Mouse (Mus musculus) limb, embryonic 13.5 days (tissue): Measurements from ENCODE around the gene Cux1. TPM values are rescaled to one million over a fixed set of nuclear protein-coding genes. Genes with fewer than 3 reads are reported as not detected.

Experiments used
- ATAC-seq: fragments of 200-750 bp; cut with Nextera tagmentation; 2 replicates; pipeline ENCODE4 v1.8.0; 2017; ENCODE audit warnings: low read depth, moderate number of reproducible peaks, moderate TSS enrichment; ENCODE audit not compliant: low FRiP score
- H3K27ac ChIP-seq: fragments of 300-500 bp; sonication (generic); 2 replicates; pipeline ENCODE4 v1.5.1; 2015; ENCODE audit warnings: inconsistent platforms, mild to moderate bottlenecking, moderate library complexity
- H3K27me3 ChIP-seq: fragments of 300-500 bp; sonication (generic); 2 replicates; pipeline ENCODE4 v1.6.1; 2015; ENCODE audit warnings: mild to moderate bottlenecking, inconsistent platforms
- H3K36me3 ChIP-seq: fragments of 300-500 bp; sonication (generic); 2 replicates; pipeline ENCODE4 v1.6.1; 2015; ENCODE audit warnings: inconsistent platforms, mild to moderate bottlenecking, moderate library complexity
- H3K4me1 ChIP-seq: fragments of 300-500 bp; sonication (generic); 2 replicates; pipeline ENCODE4 v1.6.1; 2015; ENCODE audit warnings: inconsistent platforms
- H3K4me2 ChIP-seq: fragments of 300-500 bp; sonication (generic); replicated peaks from 2 replicates; pipeline ENCODE4 v1.6.1; 2015; ENCODE audit warnings: inconsistent platforms, mild to moderate bottlenecking, moderate library complexity
- H3K4me3 ChIP-seq: fragments of 300-500 bp; sonication (generic); 2 replicates; pipeline ENCODE4 v1.5.1; 2015; ENCODE audit warnings: moderate library complexity, mild to moderate bottlenecking, inconsistent platforms
- H3K9ac ChIP-seq: fragments of 300-500 bp; sonication (generic); 2 replicates; pipeline ENCODE4 v1.6.1; 2015; ENCODE audit warnings: mild to moderate bottlenecking, inconsistent platforms
- H3K9me3 ChIP-seq: fragments of 300-500 bp; sonication (generic); 2 replicates; pipeline ENCODE4 v1.6.1; 2016; ENCODE audit warnings: inconsistent platforms
- WGBS: fragments of 180-500 bp; shearing (Covaris S2); methylation state at CpG from one replicate; pipeline ENCODE4 v1.1.7; 2015; 5-methylcytosine and 5-hydroxymethylcytosine counted together
- polyA plus RNA-seq: library from polyadenylated mRNA; unstranded; fragments of >200 nt; fragmentation: Nextera tagmentation; extraction: Ambion mirVana; gene quantifications from 2 replicates; pipeline ENCODE4 v1.2.1, GENCODE M21; 2015

The Cux1 gene
- polyA plus RNA-seq, 1 experiment from 2014 or later, result 83.7 TPM

GRCm38 (mm10) chr5:136363421-136363820 lies 203.9 kb downstream of the Cux1 start:
- Histone ChIP-seq H3K9ac (no peak overlapping the region), H3K27me3 (peaks cover 2% of the 10 kb centered on the region; the same call in 1 of the 2 replicates), H3K9me3 (no peaks in the 10 kb centered on the region), H3K36me3 (peaks cover 54% of the 10 kb centered on the region), H3K4me2 (no peak overlapping the region), H3K4me1 (no peaks in the 10 kb centered on the region), H3K4me3 (no peak overlapping the region), H3K27ac (no peak overlapping the region)
- no peak for ATAC-seq
- WGBS, result 60% methylated on average over 7 of the region's 7 CpGs

- H3K27me3 ChIP-seq, result peaks cover 2% of the 10 kb centered on the region; the same call in 1 of the 2 replicates
- H3K4me2 ChIP-seq, result no peak overlapping the region
- no peaks in the 10 kb centered on the region for H3K4me1 ChIP-seq
- no peak overlapping the region for H3K9ac ChIP-seq
- H3K4me3 ChIP-seq, result no peak overlapping the region
- no peaks in the 10 kb centered on the region for H3K9me3 ChIP-seq
- peaks cover 58% of the 10 kb centered on the region for H3K36me3 ChIP-seq
- 87% methylated on average over 6 of the region's 6 CpGs for WGBS
- no peak for ATAC-seq
- H3K27ac ChIP-seq, result no peak overlapping the region
These were observed 204.6 kb downstream of the Cux1 start for GRCm38 (mm10) chr5:136362473-136363230.

DNA sequence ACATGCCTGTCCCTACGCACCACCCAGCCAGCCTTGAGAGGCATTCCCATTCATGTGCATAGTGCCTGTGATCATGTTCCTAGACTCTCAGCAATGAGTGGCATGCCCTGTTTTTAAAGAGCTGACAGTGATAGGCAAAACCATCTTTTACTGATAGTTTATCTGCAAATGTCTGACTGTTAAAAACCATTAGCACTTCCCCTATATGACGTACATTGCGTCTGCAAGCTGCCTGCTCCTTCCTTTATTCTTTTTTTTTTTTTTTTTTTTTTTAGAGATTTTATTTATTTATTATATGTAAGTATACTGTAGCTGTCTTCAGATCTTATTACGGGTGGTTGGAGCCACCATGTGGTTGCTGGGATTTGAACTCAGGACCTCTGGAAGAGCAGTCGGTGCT lies 205.3 kb downstream of the Cux1 start:
- H3K36me3 ChIP-seq, result peaks cover 62% of the 10 kb centered on the region
- no peak for ATAC-seq

DNA sequence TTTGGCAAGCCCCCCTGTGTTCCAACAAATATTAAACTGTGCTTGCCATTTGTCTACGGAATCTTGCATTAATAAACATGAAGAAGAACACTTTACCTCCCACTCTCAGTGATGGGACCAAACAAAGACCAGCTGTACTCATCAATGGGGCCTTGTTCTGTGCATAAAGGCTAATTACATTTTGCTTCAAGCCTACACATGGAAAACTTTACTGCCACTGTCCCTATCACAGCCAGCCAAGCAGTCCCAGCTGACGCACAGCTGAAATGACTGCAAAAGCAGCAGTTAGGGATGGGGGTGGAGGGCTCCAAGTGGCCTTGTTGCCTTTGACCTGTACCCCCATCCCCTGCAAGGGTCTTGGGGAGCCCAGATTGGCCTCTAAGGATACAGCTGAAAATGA lies 210.1 kb downstream of the Cux1 start:
- Histone ChIP-seq H3K27ac (no peak overlapping the region), H3K9ac (no peak overlapping the region), H3K4me3 (no peak overlapping the region), H3K4me2 (no peak overlapping the region), H3K4me1 (peaks cover 23% of the 10 kb centered on the region), H3K27me3 (peaks cover 3% of the 10 kb centered on the region; the same call in 1 of the 2 replicates), H3K9me3 (no peaks in the 10 kb centered on the region), H3K36me3 (peaks cover 61% of the 10 kb centered on the region)
- 60% methylated on average over 2 of the region's 2 CpGs for WGBS
- ATAC-seq, result no peak

More for the DNA sequence above, 205.3 kb downstream of the Cux1 start:
- no peak overlapping the region for H3K4me2 ChIP-seq
- peaks cover 2% of the 10 kb centered on the region; the same call in 1 of the 2 replicates for H3K27me3 ChIP-seq
- H3K9me3 ChIP-seq, result no peaks in the 10 kb centered on the region
- H3K4me3 ChIP-seq, result no peak overlapping the region
- peaks cover 5% of the 10 kb centered on the region for H3K4me1 ChIP-seq
- H3K27ac ChIP-seq, result no peak overlapping the region
- WGBS, result 97% methylated on average over 5 of the region's 5 CpGs
- H3K9ac ChIP-seq, result no peak overlapping the region

DNA sequence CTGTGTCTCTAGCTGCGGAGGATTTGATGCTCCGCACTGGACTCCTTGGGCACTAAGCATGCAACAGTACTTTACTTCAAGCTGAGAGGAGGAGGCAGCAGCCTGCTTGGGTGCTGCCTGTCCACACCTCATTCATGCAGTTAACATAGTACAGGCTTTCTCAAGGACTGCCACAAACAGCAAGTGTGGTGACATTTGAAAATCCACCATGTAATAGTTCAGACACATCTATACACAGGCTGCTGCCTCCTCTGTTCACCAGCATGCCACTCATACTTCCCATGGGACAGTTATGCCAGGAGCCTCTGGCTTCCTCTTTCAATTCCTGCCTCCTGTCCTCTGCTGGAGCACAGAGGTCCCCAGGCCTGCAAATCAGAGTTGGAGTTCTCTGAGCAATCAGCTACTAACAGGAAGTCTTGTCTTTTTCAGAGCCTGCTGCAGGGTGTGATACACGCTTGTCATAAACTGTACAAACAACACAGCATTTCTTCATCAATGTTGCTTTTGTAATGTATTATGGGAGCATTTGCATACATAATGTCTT lies 211.6 kb downstream of the Cux1 start:
- Histone ChIP-seq H3K4me1 (peaks cover 23% of the 10 kb centered on the region), H3K4me3 (no peak overlapping the region), H3K36me3 (peaks cover 53% of the 10 kb centered on the region), H3K9me3 (no peaks in the 10 kb centered on the region), H3K27ac (0 out of 2 replicates have a peak overlapping the region, but pooled peaks have one; percentile 15), H3K4me2 (no peak overlapping the region), H3K27me3 (peaks cover 3% of the 10 kb centered on the region; the same call in 1 of the 2 replicates), H3K9ac (no peak overlapping the region)
- WGBS, result 86% methylated on average over 3 of the region's 3 CpGs
- ATAC-seq, result no peak

DNA sequence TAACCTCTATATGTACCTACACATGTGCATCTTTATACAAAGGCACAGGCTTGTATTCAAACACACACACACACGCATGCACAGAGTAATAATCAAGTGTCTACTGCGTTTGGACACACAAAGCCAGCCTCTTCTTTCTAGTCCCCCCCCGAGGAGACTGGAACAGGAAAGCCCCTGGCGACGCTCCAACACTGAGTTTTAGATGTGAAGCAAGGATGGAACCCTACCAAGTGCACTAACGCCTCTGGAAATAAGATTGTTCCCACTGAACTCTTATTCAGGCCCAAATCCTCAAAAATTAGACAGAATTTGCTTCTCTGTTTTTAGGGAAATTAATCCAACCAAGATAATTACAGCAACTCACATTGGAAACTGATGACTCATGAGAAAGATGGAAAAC lies 212.6 kb downstream of the Cux1 start:
- no peak for ATAC-seq
- Histone ChIP-seq H3K4me3 (no peak overlapping the region), H3K36me3 (peaks cover 43% of the 10 kb centered on the region)

DNA sequence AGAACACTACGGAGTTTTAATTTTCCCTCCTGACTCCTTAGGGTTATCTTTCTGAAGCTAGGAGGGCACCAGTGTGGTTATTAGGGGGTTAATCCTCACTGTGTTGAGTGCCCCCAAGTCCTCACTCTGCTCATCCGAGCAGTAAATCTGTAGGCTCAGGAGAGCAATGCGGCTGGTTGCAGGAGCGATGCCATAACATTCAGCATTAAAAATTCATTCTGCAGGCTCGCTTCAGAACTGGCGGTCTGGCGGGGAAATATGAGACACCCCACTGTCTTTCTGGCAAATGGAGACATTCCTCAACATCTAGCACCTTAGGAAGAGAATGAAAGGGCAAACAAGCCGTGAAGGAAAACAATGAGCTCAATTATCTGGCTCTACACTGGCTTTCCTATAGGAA lies 214.2 kb downstream of the Cux1 start:
- peaks cover 29% of the 10 kb centered on the region for H3K36me3 ChIP-seq

More for the DNA sequence above, 212.6 kb downstream of the Cux1 start:
- 79% methylated on average over 6 of the region's 6 CpGs for WGBS
- H3K27me3 ChIP-seq, result peaks cover 3% of the 10 kb centered on the region; the same call in 1 of the 2 replicates
- H3K4me1 ChIP-seq, result peaks cover 23% of the 10 kb centered on the region
- no peak overlapping the region for H3K27ac ChIP-seq
- no peak overlapping the region for H3K4me2 ChIP-seq
- no peak overlapping the region for H3K9ac ChIP-seq
- H3K9me3 ChIP-seq, result no peaks in the 10 kb centered on the region

DNA sequence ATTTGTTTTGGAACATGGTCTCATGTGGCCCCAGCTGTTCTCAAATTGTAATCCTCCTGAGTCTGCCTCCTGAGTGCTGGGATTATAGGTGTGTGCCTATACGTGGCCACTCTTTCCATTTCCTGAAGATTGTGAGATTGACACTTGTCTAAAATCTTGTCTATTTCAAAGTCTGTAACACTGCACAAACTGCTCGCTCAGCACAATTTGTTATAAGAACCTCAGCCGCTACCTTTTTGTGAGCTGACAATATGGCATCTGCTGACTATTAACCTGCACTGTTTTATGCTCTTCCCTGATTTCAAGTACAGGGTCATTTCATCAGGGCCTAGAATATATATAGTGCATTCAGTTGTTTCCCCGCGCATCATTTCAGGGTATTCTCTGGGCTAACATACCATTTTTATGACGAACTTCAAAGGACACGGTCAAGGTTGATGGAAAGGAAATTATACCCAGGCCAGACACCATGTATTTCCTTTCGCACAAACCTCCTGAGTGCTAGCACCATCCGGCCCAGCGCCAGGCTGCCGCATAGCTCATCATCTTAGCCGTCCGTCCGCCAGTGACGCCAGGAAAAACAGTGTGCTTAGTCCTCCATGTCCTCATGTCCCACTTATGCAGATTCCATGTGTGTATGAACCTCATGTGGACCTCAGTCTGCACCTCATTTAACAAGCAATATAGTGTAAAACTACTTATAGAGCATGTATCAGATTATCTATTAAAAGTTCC lies 224.0 kb downstream of the Cux1 start:
- WGBS, result 79% methylated on average over 15 of the region's 15 CpGs
- Histone ChIP-seq H3K27me3 (no peaks in the 10 kb centered on the region), H3K4me2 (no peak overlapping the region), H3K9me3 (no peaks in the 10 kb centered on the region), H3K27ac (no peak overlapping the region), H3K36me3 (peaks cover 31% of the 10 kb centered on the region), H3K4me3 (no peak overlapping the region), H3K4me1 (no peaks in the 10 kb centered on the region), H3K9ac (no peak overlapping the region)
- no peak for ATAC-seq

More for the DNA sequence above, 214.2 kb downstream of the Cux1 start:
- Histone ChIP-seq H3K9ac (no peak overlapping the region), H3K9me3 (no peaks in the 10 kb centered on the region), H3K4me2 (no peak overlapping the region), H3K27ac (no peak overlapping the region), H3K4me1 (peaks cover 23% of the 10 kb centered on the region), H3K27me3 (peaks cover 3% of the 10 kb centered on the region; the same call in 1 of the 2 replicates), H3K4me3 (no peak overlapping the region)
- ATAC-seq, result no peak
- WGBS, result 38% methylated on average over 8 of the region's 8 CpGs

GRCm38 (mm10) chr5:136336798-136337527 lies 230.3 kb downstream of the Cux1 start:
- H3K27me3 ChIP-seq, result no peaks in the 10 kb centered on the region
- no peak for ATAC-seq
- no peaks in the 10 kb centered on the region for H3K9me3 ChIP-seq
- H3K9ac ChIP-seq, result no peak overlapping the region
- no peak overlapping the region for H3K4me3 ChIP-seq
- peaks cover 64% of the 10 kb centered on the region for H3K36me3 ChIP-seq
- WGBS, result 85% methylated on average over 4 of the region's 4 CpGs
- H3K4me2 ChIP-seq, result no peak overlapping the region
- no peaks in the 10 kb centered on the region for H3K4me1 ChIP-seq
- no peak overlapping the region for H3K27ac ChIP-seq

- Histone ChIP-seq H3K9ac (no peak overlapping the region), H3K27ac (no peak overlapping the region), H3K4me2 (no peak overlapping the region), H3K9me3 (no peaks in the 10 kb centered on the region), H3K4me1 (no peaks in the 10 kb centered on the region), H3K4me3 (no peak overlapping the region), H3K27me3 (no peaks in the 10 kb centered on the region), H3K36me3 (peaks cover 72% of the 10 kb centered on the region)
- WGBS, result 89% methylated on average over 4 of the region's 4 CpGs
- no peak for ATAC-seq
These were observed 231.6 kb downstream of the Cux1 start for GRCm38 (mm10) chr5:136335681-136336080.

DNA sequence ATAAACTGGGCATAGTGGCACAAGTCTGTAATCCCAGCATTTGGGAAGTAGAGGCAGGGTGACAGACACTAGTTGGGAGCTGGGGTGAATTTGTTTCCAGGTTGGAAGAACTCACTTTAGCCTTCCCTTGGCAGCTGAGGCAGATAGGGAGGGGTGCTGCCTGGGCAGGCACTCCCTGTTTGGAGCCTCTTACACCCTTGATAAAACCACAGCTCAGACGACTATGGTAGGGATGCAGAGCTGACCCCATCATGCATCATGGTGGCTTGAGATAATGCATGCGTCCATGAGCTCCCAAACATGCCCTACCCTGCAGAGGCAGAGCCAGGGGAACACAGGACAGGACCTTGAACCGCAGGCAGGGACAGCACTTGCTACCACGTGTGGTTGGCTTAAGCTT lies 232.5 kb downstream of the Cux1 start:
- peaks cover 74% of the 10 kb centered on the region for H3K36me3 ChIP-seq
- no peak overlapping the region for H3K9ac ChIP-seq
- H3K27me3 ChIP-seq, result no peaks in the 10 kb centered on the region
- no peak overlapping the region for H3K4me3 ChIP-seq
- H3K27ac ChIP-seq, result no peak overlapping the region
- no peaks in the 10 kb centered on the region for H3K9me3 ChIP-seq
- H3K4me1 ChIP-seq, result no peaks in the 10 kb centered on the region
- ATAC-seq, result no peak
- H3K4me2 ChIP-seq, result no peak overlapping the region
- WGBS, result 86% methylated on average over 4 of the region's 4 CpGs
